Mouse (Mus musculus) right cerebral cortex, adult 18-20 months (tissue): ENCODE data around the gene Pjvk.
A peak's percentile ranks its signal among the peaks of the same experiment; 100 is the strongest.
"Not testable (repeated sequence)": the region's sequence is repeated elsewhere in the genome, so short reads cannot be mapped to it uniquely, and the experiment has no call there.

Source experiments
- DNase-seq: peaks from one replicate; pipeline ENCODE4 v3.0.0; 2022; ENCODE audit warnings: mixed read lengths

The Pjvk gene

DNA sequence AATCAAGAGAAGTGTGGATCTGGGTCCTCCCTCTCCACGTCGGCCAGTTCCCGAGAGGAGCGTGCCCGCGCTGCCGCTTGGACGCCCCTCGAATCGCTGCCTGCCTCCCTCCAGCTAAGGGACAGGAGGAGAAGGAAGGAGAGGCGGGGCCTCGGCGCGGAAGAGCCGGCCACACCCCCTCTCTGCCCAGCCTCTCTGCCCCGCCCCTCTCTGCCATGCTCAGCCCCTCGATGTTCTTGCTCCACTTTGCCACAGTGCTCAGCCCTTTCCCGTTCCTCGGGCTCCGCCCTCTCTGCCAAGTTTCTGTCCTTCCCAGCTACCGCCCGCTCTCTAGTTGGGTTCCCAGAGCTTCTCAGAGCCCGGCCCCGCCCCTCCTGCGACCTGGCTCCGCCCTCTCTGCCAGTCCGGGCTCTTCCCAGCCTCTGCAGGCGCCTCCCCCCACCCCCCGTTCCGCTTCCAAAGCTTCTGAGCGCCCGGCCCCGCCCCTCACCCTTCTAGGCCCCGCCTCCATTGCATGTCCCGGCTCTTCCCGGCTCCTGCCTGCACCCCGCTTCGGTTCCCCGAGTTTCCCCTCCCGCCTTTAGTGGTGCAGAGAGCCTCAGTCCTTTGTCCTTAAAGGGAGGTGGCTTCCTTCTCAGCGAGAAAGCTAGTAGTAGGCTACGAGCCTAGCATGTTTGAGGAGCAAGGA lies at the start of gene Pjvk, which contains the start of gene Prkra:
Pjvk (plus strand) TSS at position 594 of the 688 bp plus-strand sequence.
Prkra (minus strand) TSS at position 133 of the 688 bp plus-strand sequence.
- peak; percentile 97 for DNase-seq

DNA sequence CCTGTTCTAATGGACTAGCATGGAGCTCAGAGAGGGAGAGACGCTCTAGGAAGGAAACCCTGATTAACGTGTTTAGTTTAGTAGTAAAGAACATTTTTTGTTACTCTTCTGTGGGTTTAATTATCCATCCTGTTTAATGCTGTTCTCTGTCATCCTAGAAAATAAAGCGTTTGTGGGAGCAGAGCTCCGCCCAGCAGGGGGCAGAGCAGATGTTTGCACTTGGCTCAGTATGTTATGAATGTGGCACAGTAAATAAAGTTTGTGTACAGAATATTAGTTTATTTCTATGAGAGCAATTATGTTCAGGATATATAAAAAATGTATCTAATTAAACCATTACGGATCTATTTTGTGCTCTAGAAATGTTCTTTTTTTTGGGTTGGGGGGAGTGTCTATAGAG lies 49.1 kb upstream of the Pjvk start:
- no peak for DNase-seq

DNA sequence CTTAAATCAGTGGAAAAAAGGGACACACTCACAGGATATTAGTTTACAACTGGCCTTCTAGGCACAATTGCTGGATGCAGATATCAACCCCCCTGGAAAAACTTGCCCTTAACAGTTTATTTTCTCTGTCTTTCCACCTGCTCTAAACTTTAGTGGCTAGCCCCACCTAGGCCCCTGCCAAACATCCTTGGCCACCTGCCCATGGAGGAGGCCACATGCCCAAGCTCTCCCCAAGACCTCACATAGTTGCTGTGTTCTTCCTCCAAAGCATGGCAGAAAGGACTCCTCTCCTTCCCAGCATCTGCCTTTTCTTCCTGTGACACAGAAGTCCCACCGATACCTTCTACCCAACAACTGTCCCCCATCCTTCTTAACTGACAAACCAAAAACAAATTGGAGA lies 46.0 kb upstream of the Pjvk start:
- DNase-seq, result no peak

DNA sequence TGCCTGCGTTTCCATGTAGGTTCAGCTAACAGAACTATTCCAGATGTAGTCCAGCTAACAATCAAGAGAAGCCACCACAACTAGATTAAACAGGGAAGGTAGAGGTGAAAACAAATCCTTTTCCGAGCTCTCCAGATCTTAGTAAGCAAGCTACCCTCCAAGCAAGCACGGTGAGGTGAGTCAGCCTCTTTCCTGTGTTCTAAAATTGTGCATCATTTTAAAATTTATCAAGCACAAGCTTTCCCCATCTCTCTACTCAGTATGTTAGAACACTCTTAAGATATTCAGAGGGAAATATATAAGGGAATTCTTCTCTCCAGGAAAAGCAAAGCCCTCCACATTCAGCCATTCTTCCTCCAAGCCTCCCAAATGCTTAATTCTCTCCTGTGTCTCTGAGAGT lies 41.6 kb upstream of the Pjvk start:
- DNase-seq, result no peak

DNA sequence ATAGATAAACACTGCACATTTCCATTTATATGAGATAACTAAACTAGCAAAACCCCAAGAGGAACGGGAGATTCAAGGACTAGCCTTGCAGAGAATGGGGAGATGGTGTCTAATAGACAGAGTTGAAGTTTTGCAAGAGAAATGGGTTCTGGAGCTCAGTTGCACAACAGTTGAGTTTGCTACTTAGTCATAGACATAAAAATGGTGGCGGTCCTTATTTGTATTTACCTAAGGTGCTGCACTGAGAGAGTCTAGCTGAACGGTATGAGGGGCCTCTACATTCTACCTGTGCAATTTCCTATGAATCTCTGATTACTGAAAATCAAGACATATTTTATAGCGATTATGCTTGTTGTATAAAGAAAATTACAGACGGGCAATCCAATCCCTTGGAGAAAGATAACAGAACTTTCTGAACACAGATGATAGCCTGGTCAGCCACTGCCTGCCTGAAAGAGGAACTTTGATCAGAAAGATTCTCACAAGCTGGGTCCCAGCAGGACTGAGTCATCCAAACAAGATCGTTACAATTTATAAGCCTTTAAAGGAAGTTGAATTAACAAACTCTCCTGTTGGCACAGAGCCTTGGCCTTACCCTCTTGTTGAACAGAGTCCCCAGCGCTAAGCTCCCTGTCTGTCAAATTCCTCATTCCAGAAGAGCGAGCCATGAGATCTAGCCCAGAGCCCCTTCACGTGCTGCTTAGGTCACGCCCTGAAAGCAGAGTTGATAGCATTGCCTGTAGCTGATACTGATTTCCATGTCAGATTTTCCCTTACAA lies 37.8 kb upstream of the Pjvk start:
- no peak for DNase-seq

DNA sequence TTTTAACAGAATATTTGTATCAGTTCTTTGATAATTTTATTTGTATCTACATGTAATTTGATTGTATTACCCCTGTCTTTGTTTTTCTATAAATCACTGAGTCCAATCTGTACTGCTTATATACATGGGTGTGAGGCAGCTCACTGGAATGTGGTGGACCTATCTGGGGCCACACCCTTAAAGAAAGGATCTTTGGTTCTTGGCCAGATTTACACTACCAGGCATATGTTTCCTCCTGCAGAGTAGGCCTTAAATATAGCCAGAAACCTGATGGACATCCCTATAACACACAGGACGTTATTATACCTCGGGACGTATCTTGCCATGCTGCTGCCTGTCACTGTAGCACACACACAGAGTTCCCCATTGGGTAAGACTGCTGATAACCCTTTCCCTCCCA lies 36.3 kb upstream of the Pjvk start:
- no peak for DNase-seq

DNA sequence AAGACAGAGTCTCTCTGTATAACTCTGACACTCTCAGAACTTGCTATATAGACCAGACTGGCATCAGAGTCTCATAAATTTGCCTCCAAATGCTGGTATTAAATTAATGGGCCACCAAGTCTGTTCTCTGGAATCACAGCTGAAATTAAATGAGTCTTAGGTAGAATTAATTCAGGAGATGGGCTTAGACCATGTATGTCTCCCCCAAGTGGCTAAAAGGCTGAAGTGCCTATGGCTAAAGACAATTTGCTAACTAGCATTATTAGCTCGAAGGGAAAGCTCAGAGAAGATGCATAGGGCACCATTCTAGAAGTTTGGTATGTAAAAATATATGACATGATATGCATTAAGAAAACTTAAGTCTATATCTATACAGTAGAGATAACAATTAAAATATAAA lies 30.2 kb upstream of the Pjvk start:
- DNase-seq, result peak; percentile 18

DNA sequence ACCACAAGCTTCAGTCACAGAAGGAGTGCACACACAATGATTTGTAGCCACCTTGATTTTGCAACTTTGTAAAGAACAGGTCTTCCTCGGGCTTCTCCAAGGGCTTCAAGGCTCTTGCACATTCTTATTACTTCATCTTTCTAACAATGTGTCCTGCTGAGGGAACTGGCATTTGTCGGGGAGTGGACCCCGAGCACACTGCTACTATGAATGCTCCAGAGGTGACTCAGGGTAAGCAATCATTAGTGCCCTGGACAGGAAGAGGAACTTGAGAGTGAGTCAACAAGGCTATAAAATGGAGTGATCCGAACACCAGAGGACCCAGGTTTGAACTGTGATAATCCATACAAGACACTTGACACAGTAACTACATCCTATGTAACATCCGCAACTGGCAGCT lies 28.1 kb upstream of the Pjvk start:
- DNase-seq, result no peak

DNA sequence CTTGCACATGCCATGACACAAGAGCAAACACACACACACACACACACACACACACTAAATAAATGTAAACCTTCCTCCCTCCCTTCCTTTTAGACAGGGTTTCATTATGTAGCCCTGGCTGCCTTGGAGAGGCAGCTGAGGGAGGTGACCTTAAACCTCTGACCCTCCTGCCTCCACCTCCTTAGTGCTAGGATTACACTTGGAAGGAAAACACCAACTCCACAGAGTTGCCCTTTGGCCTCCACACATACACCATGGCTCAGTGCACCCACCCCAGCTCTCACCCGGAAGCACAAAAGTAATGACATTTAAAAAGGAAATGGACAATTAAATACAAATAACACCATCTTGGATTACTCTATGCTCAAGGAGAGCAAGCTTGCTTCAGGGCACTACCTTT lies 26.6 kb upstream of the Pjvk start:
- no peak for DNase-seq

DNA sequence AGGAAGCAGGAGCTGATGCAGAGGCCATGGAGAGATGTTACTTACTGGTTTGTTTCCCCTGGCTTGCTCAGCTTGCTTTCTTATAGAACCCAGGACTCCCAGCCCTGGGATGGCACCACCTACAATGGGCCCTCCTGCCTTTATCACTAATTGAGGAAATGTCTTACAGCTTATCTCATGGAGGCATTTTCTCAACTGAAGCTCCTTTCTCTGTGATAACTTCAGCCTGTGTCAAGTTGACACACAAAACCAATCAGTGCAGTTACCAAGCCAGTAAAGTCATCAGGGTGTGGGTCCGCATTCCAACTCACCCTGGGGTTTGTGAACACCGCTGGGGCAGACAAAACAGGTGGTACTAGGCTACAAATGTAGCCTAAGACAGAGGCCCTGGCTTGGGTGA lies 26.0 kb upstream of the Pjvk start:
- DNase-seq, result not testable (repeated sequence)

DNA sequence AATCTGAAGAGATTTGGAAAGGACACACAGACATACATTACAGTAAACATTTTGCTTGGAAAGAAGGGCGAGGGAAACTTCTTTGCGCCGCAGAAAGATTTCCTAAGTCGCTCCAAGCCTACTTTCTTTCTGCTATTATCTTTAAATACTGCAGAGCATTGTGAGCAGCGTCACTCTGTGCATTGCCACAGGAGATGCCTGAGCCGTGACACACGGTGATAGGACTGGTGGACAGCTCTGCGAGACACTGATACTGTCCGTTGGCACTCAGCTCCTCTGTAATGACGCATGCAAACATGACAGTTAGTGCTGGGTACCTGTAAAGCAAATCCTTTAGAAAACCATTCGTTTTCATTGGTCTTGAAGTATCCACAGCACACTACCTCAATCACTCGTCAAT lies 18.0 kb upstream of the Pjvk start:
- no peak for DNase-seq

DNA sequence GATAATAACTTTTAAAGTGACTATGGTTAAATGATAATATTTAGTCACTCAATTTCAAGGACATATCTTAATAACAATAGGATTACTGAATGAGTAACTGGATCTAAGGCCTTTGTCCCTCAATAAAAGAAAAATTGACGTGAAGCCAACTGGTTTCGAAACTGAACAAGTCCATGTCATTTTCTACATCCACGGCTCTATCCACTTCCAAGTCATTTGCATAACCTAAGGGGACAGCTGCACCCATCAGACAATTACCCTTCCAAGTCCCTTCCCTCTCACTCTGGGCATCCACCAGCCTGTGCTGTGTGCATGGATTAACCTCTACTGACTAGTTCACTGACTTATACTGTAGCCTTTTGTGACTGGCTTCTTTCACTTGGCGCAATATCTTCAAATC lies 16.7 kb upstream of the Pjvk start:
- no peak for DNase-seq

DNA sequence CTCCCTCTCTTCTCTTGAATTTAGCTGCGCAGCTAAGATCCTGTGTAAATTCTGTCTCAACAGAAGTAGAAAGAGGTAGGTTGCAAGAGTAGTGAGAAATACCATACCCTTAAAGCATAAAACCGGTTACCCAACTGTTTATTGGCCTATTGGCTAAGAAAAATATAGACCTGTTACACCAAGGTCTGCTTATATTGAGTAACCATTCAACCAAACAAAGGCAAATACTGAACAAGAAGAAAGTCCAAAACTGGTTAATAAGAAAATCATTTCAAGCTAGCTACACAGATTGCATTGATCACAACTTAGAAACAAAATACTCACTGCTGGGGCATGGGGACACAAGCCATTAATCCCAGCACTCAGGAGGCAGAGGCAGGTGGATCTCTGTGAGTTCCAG lies 8.6 kb upstream of the Pjvk start:
- no peak for DNase-seq

DNA sequence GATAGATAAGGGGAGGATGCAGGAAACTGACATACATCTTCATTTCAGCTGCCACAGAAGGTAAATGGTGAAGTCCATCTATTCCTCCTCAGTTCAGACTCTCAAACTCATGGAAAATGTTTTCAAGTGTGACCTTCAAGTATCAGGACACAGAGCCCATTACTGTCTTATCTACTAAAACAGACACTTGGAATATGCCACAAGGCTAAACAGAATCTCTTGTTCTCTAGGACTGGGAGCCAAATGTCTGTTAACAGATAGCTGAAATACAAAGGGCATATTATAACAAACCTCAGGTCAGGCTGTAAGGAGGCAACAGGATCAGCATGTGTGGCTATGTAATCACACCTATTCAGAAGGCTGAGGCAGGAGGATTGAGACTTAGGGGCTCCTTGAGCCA lies 4.5 kb upstream of the Pjvk start:
- no peak for DNase-seq

DNA sequence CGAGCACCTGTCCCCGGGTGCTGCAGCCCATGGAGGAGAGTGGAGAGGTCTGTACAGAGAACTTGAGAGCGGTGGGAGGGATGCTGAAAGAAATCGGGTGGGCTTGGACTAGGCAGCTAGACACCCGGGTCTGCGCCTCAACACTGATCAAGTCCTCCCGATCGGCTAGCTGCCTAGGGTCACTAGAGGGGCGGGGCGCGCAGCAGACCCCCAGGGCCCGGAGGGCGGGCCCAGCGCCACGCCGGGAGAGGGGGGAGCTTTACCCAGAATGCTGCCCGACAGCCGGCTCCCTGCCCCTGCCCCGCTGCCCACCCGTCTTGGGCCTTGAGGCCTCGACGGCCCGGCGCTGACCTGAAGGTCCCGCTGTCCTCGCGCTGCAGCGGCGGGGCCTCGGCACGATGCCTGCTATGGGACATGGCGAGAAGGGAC lies 821 bp upstream of the Pjvk start:
- no peak for DNase-seq

DNA sequence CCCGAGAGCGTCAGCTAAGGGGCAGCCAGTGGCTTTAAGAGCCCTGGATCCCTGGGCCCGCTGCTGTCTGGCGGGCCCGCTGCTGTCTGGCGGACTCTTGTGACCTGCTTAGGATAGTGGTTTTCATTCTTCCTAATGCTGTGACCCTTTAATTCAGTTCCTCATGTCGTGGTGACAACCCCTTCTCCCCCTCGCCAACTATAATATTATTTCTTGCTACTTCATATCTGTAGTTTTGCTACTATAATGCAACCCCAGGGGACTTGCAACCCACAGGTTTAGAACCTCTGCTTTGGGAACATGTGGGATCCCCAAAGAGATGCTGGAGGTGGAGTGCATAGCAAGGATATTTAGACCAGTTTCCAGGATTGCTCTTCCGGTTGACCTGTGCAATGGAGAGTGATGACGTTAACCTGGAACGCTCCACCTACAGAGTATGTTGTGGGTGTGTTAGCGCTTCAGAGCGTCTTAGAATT lies 428 bp downstream of the Pjvk start:
- no peak for DNase-seq

DNA sequence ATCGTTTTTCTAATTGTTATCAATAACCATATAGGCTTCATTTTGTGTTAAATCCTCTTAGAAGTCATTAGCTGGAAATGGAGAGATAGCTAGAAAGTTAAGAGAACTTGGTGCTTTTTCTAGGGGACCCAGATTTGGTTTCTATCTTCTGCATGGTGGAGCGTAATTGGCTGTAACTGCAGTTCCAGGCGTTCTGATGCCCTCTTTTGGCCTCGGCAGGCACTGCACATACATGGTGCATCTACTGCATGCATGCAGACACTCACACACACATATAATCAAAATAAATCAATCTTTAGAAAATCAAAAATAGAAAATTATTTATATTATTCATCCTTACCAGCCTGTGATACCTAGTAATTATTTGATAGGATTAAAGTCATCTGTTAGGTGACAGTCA lies 4.8 kb downstream of the Pjvk start:
- no peak for DNase-seq

DNA sequence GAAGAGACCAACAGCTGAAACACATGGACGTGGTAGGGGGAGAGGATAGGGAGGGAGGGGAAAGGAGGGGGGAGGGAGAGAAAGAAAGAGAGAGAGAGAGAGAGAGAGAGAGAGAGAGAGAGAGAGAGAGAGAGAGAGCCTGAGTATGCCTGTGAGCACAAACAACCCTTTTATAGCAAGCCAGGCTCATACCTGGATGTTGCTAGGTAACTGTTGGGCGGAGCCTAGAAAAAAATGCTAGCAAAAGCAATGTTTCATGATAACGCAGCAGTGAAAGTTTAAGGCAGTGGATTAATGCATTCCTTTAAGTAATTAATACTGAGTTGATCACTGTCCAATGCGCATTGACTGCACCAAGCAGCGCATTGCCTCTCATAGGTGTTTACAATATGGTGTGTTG lies 6.4 kb downstream of the Pjvk start:
- no peak for DNase-seq

DNA sequence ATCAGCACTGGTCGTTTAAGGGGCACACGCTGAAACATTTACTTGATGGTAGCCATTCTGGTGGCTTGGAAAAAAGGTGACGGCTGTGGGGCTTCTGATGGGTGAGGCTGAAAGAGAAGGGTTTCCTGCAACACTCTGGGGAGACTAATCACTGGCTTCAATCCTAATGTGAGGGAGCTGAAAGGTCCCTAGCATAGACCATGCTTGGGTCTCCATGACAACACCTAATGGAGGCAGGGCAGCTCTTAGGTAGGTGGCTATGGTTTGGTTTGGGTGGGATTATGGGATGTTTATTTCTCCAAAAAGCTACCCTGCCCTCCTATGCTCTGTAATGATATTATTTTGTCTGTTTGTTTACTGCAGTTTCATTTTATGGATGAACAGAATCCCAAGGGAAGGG lies 7.2 kb downstream of the Pjvk start:
- no peak for DNase-seq

DNA sequence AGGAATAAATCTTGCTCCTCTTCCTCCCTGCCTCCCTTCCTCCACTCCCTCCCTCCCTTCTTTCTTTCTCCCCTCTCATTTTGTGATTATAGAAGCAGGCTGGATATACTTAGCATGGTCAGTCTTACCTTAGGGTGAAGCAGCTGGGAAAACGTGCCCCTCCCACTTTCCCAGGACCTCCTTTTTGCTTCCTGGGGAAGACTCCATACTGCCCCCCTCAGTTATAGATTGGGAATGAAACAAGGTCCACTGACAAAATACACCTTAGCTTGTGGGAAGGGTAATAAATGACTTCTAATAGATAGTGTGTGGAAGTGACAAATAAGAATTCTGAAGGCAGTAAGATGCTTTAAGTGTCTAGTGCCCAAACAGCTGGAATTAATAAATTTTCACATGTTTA lies 7.7 kb downstream of the Pjvk start:
- DNase-seq, result no peak

DNA sequence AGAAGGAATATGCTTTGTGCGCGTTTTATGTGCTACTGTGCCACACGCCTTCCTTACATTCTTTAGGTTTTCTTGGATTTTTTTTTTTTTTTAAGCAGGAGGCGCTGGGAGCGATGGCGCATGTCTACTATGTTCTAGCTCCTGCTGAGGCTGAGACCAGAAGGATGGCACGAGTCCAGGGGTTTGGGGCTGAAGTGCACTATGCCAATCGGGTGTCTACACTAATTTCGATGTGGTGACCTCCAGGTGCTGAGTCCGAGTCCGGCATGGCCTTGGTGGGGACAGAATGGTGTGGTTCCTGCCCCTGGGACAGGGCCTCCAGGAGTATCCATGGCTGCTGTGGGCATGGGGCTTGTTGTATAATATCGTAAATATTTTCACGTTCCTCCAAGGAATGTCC lies 10.3 kb downstream of the Pjvk start:
- no peak for DNase-seq

DNA sequence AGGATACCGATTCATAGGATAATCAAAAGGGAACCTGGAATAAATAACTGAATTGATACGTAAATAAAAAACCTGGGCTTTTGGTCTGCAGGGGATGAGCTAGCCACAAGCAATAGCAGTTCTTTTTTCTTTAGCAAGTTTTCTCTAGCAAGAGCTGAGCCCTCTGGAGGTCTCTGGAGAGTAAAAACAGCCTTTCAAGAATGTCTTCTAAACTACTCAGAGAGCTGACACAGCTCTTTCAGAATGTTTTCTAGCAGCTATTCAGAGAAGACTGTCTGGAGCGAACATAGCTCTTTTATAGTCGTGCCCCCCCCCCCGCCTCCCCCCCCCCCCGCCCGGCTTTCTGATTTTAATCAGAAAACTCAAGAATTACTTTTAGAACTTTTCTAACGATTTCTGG lies 11.1 kb downstream of the Pjvk start:
- DNase-seq, result no peak

DNA sequence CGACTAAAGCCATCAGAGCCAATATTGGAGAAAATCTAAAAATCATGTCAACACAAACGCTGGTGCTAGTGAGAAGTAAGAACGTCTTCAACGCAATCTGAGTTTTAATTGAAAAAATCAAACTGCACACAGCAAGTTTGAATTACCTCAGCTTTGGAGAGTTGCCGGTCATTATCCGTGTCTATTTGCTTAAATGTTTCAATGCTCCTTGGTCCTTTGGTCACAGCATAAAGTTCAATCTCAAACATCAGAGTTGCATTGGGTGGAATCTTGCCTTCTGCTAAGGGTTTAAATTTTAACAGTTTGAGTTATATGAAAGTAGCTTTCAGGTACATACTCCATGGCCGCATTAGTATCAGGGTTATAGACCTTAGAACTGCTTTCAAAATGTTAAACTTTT lies 17.3 kb downstream of the Pjvk start:
- no peak for DNase-seq

DNA sequence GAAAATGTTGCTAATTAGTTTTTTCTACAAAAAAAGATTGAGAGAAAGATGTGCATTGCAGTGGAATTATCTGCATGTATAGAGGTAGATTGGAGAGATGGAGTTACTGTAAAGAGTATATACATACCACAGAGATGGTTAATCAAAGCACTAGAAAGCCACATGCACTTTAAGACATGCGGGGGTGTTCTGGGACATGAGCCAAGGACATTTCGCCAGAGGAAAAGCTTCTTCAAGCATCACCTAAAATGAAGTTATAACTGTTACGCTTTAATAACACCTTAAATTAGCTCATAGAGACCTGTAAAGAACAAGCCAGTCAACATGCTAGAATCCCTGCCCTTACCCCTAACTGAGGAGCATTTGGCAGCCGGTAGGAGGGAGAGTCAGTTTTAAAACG lies 18.9 kb downstream of the Pjvk start:
- DNase-seq, result no peak

DNA sequence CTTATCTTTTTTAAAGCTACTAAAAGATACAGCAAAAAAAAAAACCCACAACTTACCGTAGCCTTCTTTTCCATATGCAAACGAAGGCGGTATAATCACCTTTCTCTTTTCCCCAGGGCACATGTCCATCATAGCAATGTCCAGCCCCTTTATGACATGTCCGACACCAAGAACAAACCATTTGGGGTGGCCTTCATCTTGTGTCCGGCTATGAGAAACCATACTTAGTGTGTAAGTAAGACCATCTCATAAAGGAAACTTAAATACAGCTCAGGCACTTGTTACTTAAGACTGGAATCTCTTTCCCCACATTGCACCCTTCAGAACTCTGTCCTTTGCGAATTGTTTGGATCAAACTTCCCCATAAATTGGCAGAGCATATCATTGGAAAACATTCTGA lies 23.4 kb downstream of the Pjvk start:
- DNase-seq, result no peak
